Mouse (Mus musculus) megakaryocyte progenitor cell, adult 5-6 weeks (primary cell): Measurements from ENCODE around the gene Polr2l. TPM values are rescaled to one million over a fixed set of nuclear protein-coding genes. Genes with fewer than 3 reads are reported as not detected.
A peak's percentile ranks its signal among the peaks of the same experiment; 100 is the strongest.

Experiments
- ATAC-seq: replicated peaks from 2 replicates; pipeline ENCODE4 v1.8.0; 2016; ENCODE audit warnings: mild to moderate bottlenecking, moderate TSS enrichment, inconsistent platforms; ENCODE audit not compliant: poor library complexity
- total RNA-seq, 2 experiments: library from RNA; stranded (forward) in 1 of 2; stranded (reverse) in 1 of 2; fragments of 157-497, 149-512 nt in 1 of 2; fragments of 200-1000 nt in 1 of 2; gene quantifications; 2 replicates each; pipeline versions ENCODE4 v1.2.3 to v1.2.4; 2015 to 2017

Polr2l gene
- total RNA-seq, 2 experiments from 2014 or later: 40.2 to 46.7 TPM

DNA sequence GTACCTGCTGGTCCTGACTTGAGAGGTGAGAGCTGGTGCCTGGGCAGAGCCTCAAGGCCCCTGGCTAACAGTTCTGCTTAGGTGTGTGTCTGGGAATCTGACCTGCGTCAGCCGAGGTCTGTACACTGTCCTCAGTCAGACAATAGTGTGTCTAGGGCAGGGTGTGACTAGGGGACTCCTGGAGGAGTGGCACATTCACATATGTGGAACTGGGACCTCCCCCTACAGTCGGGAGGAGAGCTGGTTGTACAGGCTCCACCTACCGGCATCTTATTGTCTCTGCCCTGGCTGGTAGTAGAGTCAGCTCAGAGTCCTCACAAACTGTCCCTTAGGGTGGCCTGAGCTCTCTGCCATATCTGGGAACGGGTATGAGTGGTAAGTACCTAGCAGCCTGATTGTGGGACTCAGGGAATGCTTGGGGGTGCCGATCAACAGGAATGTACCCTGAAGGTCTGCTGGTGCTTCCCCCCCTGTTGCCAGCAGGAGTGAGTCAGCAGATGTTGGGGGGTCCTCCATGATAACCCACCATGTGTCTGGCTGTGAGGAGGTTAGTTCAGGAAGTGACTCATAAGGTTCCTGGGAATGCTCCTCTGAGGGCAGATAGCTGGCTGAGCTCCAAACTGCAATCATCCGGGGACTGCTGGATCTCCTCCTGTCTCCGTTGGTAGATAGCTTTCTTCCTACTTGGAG is 6.3 kb downstream of the Polr2l start:
- peak; percentile 73 for ATAC-seq

DNA sequence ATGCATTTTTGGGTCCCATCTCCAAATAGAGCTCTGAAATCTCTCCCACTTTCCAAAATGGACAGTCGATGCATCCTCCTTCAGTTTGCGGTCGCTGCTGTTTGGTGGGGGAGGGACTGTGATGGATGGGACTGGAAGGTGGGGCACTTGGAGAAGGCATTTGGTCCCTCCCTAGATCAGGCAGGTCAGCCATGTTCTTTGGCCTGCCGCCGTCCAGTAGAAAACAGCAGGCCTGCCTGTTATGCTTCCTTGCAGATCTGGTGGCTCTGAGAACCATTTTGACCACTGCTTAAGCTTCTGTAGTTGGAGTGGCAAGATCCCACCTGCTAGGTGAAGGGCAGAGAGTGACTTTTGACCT is 6.8 kb downstream of the Polr2l start:
- no peak for ATAC-seq

DNA sequence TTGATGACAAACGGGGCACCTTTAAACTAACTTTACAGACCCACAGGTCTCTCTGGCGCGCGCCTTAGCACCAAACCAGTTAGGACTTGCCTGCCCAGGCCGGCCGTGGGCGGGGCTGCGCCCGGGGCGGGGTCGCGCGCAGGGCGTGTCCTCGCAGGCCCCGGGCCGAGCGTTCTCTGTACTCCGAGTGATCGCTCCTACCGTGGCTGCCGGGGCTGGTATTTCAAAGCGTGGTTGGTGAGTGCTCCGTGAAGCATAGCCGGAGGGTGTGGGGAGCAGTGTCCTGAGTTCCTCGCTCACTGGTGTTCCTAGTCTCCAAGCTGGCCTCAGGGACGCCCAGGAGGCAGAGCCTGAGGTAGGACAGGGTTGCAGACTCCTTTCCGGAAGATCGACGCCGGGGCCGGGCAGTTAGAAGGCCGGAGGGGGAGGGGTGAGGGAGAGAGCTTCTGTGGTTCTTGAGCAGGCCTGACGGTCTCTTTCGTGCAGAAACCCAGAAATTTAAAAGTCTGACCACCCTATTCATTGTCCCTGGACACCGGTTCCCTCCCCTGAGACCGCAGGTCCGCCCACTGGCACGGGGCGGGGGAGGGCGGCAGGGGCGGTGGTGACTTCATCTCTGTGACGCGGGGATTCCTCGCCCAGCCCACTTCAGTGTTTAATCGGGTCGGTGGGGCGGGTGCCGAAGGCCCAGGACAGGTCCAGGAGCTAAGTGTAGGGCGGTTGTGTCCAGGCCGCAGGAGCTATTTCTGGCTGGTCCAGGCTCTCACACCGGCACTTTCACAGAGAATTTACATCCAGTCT is 7.5 kb downstream of the Polr2l start, which contains the start of gene Cd151:
Cd151 (plus strand) TSS at position 163 of the 801 bp plus-strand sequence.
- peak; percentile 56 for ATAC-seq

DNA sequence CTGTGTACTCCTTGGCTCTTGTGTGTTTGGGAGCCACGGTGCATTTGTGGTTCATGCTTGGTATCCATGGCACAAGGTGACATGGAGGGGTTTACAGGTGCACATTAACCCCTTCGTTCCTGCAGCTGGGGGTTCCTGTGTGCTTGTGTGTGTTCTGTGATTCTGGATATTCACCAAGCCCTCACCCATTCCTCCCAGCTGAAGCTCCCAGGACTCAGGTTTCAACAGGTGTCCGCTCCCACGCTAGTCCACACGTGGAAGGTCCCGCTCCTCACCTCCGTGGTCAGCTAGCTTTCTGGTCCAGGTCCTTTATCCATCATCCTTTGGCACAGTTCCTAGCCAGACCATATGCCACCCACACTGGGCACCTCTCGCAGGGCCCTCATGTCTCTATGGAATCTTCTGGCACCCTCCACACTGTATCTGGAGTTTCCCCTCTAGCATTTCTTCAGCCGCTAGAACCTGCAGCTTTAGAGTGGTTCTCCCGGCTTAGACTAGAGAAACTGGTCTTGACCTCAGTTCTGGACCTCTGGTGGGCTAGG is 8.3 kb downstream of the Polr2l start:
- no peak for ATAC-seq

DNA sequence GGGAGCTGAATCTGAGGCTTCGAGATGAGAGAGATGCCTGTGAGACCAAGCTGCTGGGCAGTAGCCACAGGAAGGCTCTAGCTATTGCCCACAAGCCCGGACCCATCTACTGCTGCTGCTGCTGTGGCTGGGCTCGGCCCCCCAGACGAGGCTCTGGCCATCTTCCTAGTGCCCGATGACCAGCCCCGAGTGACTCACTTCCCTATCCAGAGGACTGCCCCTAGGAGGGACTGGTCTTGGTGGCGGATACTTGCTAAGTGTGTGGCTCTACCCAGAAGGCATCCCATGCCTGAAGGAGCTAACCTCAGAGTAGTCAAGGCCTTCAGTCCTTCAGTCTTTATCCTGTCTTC is 8.9 kb downstream of the Polr2l start:
- ATAC-seq: no peak

DNA sequence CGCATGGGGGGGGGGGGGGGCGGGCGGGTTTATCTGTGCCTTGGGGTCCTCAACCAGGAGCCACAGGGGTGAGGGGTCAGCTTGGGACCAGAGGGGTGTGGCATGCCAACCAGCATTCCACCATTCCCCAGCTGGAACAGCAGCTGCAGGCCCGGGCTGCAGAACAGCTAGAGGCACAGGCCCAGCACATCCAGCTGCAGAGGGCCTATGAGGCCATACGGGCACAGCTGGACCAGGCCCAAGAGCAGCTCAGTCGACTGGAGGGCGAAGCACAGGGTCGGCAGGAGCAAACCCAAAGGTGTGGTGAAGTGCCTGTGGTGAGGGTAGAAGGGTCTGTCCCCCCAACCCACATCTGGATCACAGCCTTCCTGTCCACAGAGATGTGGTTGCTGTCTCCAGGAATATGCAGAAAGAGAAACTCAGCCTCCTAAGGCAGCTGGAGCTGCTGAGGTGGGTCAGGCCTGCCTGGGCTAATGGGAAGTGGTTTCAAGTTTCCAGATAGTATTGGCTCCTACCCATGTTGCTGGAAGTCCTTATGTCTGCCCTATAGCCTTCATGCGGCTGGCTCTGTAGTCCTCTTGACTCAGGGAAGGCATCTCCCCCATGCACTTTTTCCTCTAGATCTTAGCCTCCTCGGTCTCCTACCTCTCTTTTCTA is 9.4 kb downstream of the Polr2l start:
- ATAC-seq: no peak

DNA sequence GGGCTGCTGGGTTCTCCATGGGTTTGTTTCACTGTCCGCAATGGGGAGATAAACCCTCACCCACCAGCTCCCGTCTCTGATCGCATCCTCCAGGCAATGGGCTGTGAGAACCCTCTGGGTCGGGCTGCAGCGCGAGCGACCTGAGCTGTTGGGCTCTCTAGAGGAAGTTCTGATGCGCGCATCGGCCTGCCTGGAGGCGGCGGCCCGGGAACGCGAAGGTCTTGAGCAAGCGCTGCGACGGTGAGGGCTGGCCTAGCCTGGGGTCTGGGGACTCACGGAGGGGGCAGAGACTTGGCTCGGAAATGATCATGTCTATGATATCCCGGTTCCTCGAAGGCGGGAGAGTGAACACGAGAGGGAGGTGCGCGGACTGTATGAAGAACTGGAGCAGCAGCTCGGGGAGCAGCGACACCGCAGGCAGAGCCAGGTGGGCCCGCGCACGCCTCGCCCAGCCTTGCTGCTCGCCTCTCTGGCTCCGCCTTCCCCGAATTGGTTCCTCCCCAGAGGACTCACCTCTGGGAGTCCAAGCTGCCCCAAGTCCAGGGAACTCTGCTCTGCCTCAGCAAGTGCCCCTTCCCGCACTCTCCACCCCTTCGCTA is 10.2 kb downstream of the Polr2l start:
- ATAC-seq: no peak

DNA sequence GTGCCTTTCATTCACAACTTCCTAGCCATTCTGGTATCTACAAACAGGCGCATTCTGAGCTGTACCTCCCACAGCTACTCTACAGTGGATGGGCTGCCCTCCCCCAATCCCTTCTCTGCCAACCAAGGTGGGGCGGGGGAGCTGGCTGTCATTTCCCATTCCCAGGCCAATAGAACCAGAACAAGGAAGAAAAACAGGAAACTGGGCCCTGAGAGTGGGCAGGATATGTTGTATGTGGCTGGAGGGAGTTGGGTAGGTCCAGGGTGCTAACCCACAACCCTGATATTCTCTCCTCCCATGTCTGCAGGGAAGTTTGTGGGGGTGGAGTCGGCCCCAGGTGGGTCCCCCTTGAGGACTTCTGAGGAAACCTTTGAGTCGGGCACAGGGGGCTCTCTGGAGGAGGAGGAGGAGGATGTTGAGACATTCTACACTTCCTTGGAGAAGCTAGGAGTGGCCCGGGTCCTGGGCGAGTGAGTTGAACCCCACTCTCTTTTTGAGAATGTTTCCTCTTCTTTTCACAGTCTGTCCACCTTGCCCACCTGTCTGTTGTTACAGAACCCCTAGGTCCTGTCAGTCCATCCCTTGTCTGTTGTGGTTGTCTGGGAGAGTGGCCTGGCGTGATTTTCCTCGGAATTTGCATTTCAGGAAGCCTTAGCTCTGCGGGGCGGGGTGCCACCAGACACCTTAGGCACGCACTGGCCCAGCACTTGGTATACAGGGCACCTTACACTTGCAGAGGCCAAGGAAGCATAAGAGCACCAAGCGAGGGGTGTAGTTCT is 10.9 kb downstream of the Polr2l start:
- no peak for ATAC-seq

DNA sequence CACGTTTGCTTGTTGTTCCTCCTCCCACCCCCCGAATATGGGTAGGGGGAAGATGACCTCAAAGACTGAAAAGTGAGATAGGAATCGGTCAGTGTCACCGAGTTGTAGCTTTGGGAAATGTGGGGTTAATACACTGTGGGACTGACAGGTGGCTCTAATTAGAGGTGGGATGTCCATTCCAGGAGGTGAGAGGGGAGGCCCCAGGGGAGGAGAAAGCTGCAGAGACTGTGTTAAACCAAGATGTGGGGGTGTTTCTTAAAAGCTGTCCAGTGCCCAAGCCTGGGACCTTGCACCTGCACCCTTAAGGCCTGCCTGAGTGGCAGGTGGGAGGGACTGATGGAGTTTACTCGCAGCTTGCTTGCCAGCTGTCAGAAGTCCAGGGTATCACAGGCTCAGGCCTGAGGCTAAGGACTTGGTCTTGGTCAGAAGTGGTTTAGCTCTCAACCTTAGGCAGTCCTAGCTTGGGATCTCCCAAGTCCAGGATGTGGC is 12.6 kb downstream of the Polr2l start:
- ATAC-seq: no peak

DNA sequence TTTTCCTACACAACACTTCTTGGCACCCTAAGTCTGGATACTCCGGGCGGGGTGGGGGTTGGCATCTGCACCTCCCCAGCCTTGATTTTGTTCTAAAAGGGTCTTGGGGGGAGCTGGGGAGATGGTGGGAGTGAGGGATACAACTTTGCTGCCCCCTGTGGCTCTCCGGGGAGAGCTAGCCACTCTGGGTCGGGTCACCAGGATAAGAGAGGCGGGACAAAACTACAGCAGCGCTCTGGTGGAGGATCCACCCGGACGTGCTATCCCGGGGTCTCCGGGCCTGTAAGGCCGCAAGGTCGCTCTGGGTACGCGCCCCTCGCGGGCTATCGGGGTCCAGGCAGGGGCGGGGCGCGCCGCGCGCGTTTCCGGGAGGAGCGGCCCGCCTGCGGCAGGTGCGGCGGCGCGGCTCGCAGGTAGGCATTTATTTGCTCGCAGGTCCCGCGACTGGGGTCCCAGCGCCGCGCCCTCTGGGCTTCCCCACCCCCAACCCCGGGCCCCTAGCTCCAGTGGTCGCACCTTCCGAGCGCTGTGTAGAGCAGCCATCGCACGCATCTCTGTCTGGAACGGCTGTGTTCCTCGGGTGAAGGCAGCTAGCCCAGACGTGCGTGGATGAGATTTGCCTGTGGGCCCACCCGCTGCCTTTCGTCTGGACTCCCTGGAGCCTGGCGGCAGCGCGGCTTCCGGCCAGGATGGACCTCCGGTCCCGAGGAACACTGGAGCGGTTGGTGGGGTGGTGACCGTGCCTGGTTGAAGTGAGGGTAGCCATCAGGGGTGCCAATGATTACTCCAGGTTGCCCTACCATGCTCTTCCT is 13.2 kb downstream of the Polr2l start:
- ATAC-seq: 0 out of 2 replicates have a peak, but pooled peaks have one; percentile 11

DNA sequence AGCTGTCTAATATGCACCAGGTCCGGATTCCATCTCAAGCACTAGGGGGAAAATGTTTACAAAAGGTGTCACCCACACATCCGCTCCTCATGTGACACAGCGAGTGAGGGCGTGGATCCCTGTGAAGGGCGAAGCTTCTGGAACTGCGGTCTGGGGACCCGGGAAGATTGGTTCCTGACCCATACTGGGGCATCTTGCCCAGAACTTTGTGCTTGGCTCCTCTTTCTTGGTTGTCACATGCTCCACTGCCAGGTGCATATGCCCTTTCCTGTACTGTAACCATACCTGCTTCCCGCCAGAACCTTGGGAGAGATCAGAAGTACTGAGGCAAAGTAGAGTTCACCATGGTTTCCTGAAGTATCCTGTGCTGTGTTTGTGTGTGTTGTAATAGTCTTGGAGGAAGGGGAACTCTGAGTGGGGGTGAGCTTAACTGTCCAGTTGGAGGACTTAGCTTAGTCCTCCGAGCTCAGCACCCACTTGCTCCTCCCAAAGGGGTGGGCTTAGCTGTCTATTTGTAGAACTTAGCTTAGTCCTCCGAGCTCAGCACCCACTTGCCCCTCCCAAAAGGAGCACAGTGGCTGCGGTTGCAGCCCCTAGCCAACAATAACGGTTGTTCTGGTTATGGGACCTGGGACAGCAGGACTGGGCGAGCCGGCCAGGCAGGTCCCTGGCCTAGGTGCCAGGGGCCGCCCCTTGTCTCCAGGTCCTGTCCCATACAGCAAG is 14.4 kb downstream of the Polr2l start, which contains the start of gene Cracr2b:
Cracr2b (plus strand) TSS at position 704 of the 723 bp plus-strand sequence.
- peak; percentile 40 for ATAC-seq

DNA sequence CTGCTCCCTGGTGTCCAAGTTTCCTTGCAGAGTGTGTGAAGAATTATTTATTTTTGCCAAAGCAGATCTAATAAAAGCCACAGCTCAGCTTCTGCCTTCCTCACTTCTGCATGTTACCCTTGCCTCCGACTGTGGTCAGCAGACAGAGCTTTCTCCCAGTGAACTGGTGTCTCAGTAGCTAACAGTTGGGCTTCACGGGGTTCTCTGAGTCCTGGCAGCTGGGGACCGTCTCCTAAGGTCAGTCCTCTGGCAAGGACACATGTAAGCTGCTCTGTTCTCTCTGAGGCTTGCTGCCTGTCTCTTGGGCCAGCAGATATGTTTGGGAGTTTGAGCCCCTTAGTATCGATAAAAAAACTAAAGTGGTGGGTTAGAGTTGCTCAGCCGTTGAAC is 14.9 kb downstream of the Polr2l start:
- ATAC-seq: no peak

DNA sequence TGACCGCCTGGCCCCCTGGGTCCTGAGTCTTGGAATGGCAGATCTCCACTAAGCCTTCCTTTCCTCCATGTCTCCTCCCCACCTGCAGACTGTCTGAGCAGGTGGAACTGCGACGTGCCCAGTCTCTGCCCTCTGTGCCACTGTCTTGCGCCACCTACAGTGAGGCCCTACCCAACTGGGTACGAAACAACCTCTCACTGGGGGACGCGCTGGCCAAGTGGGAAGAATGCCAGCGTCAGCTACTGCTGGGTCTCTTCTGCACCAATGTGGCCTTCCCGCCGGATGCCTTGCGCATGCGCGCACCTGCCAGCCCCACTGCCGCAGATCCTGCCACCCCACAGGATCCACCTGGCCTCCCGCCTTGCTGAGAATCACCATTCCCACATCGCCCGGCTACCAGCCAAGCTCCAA is 15.6 kb downstream of the Polr2l start:
- ATAC-seq: no peak

DNA sequence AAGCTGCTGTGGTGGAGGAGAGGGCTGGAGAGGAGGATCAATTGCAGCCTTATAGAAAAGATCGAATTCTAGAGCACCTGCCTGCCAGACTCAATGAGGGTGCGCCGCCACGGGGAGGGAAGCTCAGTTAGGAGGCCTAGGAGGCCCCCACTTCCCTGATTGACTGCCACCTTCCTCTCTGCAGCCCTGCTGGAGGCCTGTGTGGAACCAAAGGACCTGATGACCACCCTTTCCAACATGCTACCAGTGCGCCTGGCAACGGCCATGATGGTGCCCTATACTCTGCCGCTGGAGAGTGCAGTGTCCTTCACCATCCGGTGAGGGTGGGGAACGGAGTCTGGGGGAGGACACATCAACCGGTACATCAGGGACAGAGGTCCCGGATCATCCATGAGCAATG is 16.3 kb downstream of the Polr2l start:
- ATAC-seq: no peak

DNA sequence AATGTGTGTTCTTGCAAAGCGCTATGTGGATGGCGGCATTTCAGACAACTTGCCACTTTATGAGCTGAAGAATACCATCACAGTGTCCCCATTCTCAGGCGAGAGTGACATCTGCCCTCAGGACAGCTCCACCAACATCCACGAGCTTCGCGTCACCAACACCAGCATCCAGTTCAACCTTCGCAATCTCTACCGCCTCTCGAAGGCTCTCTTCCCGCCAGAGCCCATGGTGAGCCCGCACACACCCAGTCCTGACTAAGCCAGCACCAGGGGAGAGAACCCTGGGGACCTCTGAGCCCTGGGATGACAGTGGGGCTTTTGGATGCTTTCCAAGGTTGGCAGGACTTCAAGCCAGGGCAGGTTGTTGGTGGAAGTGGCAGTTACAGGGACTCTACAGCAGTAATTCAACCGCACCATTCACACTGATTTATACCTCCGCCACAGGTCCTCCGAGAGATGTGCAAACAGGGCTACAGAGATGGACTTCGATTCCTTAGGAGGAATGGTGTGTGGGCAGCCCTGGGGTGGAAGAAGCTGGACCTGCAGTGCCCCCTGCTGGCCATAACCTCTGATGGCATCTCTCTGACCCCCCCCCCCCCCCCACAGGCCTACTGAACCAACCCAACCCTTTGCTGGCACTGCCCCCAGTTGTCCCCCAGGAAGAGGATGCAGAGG is 16.8 kb downstream of the Polr2l start:
- ATAC-seq: peak; percentile 12; the same call in 1 of the 2 replicates

DNA sequence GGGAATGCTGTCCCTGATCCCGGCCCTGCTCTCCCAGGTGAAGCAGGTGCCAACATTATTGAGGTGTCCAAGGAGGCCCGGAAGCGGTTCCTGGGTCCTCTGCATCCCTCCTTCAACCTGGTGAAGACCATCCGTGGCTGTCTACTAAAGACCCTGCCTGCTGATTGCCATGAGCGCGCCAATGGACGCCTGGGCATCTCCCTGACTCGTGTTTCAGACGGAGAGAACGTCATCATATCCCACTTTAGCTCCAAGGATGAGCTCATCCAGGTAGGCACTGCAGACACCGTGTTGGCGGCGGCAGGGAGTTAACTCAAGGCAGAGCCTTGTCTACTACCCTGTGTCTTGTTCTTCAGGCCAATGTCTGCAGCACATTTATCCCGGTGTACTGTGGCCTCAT is 17.7 kb downstream of the Polr2l start:
- no peak for ATAC-seq

DNA sequence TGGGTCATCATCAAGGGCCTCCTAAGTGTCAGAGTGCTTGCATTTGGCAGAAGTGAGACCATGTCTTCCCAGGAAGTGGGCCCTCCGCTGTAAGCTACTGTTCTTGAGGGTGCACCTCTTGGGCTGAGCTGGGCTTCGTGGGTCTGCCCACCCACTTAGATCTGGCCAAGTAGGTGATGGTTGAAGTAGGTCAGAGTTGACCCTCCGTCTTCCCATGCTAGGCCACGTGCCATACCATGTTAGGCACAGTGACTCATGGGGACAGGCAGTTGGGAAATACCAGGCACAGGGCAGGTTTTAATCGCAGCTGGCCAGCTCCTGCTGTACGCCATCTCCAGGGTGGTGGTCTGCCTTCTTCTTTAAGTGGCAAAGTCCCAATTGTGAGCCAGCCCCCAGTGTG is 18.2 kb downstream of the Polr2l start:
- ATAC-seq: no peak
